Mouse (Mus musculus): ENCODE measurements around the gene 1700001C19Rik.
A peak's percentile ranks its signal among the peaks of the same experiment; 100 is the strongest.

Gene 1700001C19Rik

DNA sequence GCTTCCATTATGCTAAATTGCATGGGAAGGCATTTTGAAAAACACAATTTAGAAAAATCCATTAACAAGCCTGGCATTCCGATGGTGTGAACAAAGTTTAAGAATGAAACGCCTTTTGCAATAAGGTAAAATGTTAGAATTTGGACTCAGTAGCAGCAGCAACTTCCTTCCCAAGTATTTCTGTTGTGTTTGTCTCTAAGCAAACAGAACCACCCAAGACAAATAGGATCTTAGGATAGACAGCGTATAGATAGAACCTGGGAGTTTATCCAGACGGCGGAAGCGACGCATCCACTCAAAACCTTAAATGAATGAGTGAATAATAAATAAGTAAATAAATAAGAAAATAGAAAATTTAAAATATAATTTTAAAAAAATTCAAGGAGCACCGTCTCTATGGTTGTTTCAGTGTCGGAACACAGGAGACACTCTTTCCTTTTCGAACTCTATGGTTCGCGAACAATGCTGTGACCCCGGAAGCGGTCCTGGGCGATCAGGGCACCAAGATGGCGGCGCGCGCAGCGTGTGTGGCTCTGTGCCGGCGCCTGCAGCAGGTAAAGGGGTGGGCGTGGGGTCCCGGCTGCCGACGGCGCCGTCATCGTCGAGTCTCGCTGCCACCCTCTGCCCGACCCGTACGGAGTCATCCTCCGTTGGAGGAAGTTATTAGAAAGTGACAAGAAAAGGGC is 68.6 kb downstream of the 1700001C19Rik start, which contains the start of gene Mrps10:
Mrps10 (plus strand) TSS at position 487 of the 686 bp plus-strand sequence.
- peak; percentile 92 for DNase-seq

All from cerebellum, adult 9-10 months (tissue).